Mouse (Mus musculus): ENCODE results near the gene Zfyve21. TPM values are rescaled to one million over a fixed set of nuclear protein-coding genes. Genes with fewer than 3 reads are reported as not detected.

Zfyve21 gene
- 91.0 and 96.9 TPM in 2 replicates for total RNA-seq (2021)
- long read RNA-seq, experiment 1, transcript Zfyve21-201 (7 exons, 1,308 nt): major isoform, 254 of 328 reads
- long read RNA-seq, experiment 1, transcript Zfyve21-207 (8 exons, 794 nt): minor isoform, 14 of 328 reads
- long read RNA-seq, experiment 1, partial matches to known transcripts: 2 of 328 reads
- long read RNA-seq, experiment 1, other reads (novel, unspliced or antisense): 54 of 328 reads
- long read RNA-seq, experiment 2, transcript Zfyve21-201 (7 exons, 1,308 nt): major isoform, 141 of 187 reads
- long read RNA-seq, experiment 2, transcript Zfyve21-207 (8 exons, 794 nt): minor isoform, 7 of 187 reads
- long read RNA-seq, experiment 2, partial matches to known transcripts: 5 of 187 reads
- long read RNA-seq, experiment 2, other reads (novel, unspliced or antisense): 32 of 187 reads

- peak; percentile 99 for DNase-seq
Observed at GRCm38 (mm10) chr12:111813766-111814617, at the start of gene Zfyve21, which contains the start of gene Xrcc3. TSS of gene Zfyve21 (plus strand) at chr12:111814170. TSS of gene Xrcc3 (minus strand) at chr12:111813873.

- DNase-seq: peak; percentile 4
Observed at GRCm38 (mm10) chr12:111766313-111767236, 47.4 kb upstream of the Zfyve21 start.

GRCm38 (mm10) chr12:111768322-111768928, 45.5 kb upstream of the Zfyve21 start:
- no peak for DNase-seq

- DNase-seq: peak; percentile 70
Observed at GRCm38 (mm10) chr12:111769306-111769705, 44.7 kb upstream of the Zfyve21 start.

GRCm38 (mm10) chr12:111769816-111770577, 44.0 kb upstream of the Zfyve21 start:
- no peak for DNase-seq

- DNase-seq: no peak
Observed at GRCm38 (mm10) chr12:111770651-111771050, 43.3 kb upstream of the Zfyve21 start.

GRCm38 (mm10) chr12:111774156-111774555, 39.8 kb upstream of the Zfyve21 start:
- DNase-seq: no peak

GRCm38 (mm10) chr12:111774845-111775244, 39.1 kb upstream of the Zfyve21 start:
- no peak for DNase-seq

- no peak for DNase-seq
Observed at GRCm38 (mm10) chr12:111777919-111778318, 36.1 kb upstream of the Zfyve21 start.

- no peak for DNase-seq
Observed at GRCm38 (mm10) chr12:111779544-111779943, 34.4 kb upstream of the Zfyve21 start.

GRCm38 (mm10) chr12:111785174-111785573, 28.8 kb upstream of the Zfyve21 start:
- DNase-seq: no peak

- DNase-seq: no peak
Observed at GRCm38 (mm10) chr12:111787015-111787414, 27.0 kb upstream of the Zfyve21 start.

- no peak for DNase-seq
Observed at GRCm38 (mm10) chr12:111790090-111790489, 23.9 kb upstream of the Zfyve21 start.

GRCm38 (mm10) chr12:111790631-111791030, 23.3 kb upstream of the Zfyve21 start:
- no peak for DNase-seq

- DNase-seq: no peak
Observed at GRCm38 (mm10) chr12:111791474-111792104, 22.4 kb upstream of the Zfyve21 start.

- DNase-seq: peak; percentile 87
Observed at GRCm38 (mm10) chr12:111794102-111794501, 19.9 kb upstream of the Zfyve21 start.

GRCm38 (mm10) chr12:111794526-111795179, 19.3 kb upstream of the Zfyve21 start:
- peak; percentile 7 for DNase-seq

- peak; percentile 66 for DNase-seq
Observed at GRCm38 (mm10) chr12:111795180-111795895, 18.6 kb upstream of the Zfyve21 start.

- peak; percentile 35 for DNase-seq
Observed at GRCm38 (mm10) chr12:111797251-111797650, 16.7 kb upstream of the Zfyve21 start.
